Mouse (Mus musculus): ENCODE measurements around the gene Ddx24. TPM values are rescaled to one million over a fixed set of nuclear protein-coding genes. Genes with fewer than 3 reads are reported as not detected.

The Ddx24 gene
- total RNA-seq, 4 experiments from 2014 or later = 253 to 278 (median 258) TPM

- no peak for DNase-seq (ENCODE audit: low spot score in 2 of 2)
These were observed 35.6 kb downstream of the Ddx24 start for GRCm38 (mm10) chr12:103389982-103390381.

- DNase-seq (ENCODE audit: low spot score in 2 of 2) = no peak
These were observed 36.3 kb downstream of the Ddx24 start for GRCm38 (mm10) chr12:103389348-103389727.

GRCm38 (mm10) chr12:103388505-103389347 is 36.9 kb downstream of the Ddx24 start, which contains the start of gene Otub2:
Otub2 (plus strand) TSS chr12:103388682.
- DNase-seq (ENCODE audit: low spot score in 2 of 2) = peak; percentile 97

- DNase-seq (ENCODE audit: low spot score in 2 of 2) = no peak
These were observed 45.4 kb downstream of the Ddx24 start for GRCm38 (mm10) chr12:103380226-103380625.

GRCm38 (mm10) chr12:103376774-103377173 is 48.9 kb downstream of the Ddx24 start:
- peak in 1 of 2 experiments; percentile 77 for DNase-seq (ENCODE audit: low spot score in 2 of 2)

- DNase-seq (ENCODE audit: low spot score in 2 of 2) = peak; percentile 47 to 78
These were observed 49.5 kb downstream of the Ddx24 start for GRCm38 (mm10) chr12:103376124-103376523.

GRCm38 (mm10) chr12:103373530-103374236 is 51.9 kb downstream of the Ddx24 start:
- DNase-seq (ENCODE audit: low spot score in 2 of 2) = no peak

GRCm38 (mm10) chr12:103371711-103372110 is 53.9 kb downstream of the Ddx24 start:
- DNase-seq (ENCODE audit: low spot score in 2 of 2) = no peak

- no peak for DNase-seq (ENCODE audit: low spot score in 2 of 2)
These were observed 54.8 kb downstream of the Ddx24 start for GRCm38 (mm10) chr12:103370861-103371260.

- DNase-seq (ENCODE audit: low spot score in 2 of 2) = no peak
These were observed 56.9 kb downstream of the Ddx24 start for GRCm38 (mm10) chr12:103368777-103369176.

GRCm38 (mm10) chr12:103368326-103368669 is 57.3 kb downstream of the Ddx24 start:
- no peak for DNase-seq (ENCODE audit: low spot score in 2 of 2)

GRCm38 (mm10) chr12:103367620-103368325 is 57.9 kb downstream of the Ddx24 start:
- no peak for DNase-seq (ENCODE audit: low spot score in 2 of 2)

GRCm38 (mm10) chr12:103367171-103367570 is 58.5 kb downstream of the Ddx24 start:
- no peak for DNase-seq (ENCODE audit: low spot score in 2 of 2)

- DNase-seq (ENCODE audit: low spot score in 2 of 2) = no peak
These were observed 63.3 kb downstream of the Ddx24 start for GRCm38 (mm10) chr12:103362336-103362735.

- DNase-seq (ENCODE audit: low spot score in 2 of 2) = no peak
These were observed 63.9 kb downstream of the Ddx24 start for GRCm38 (mm10) chr12:103361539-103362307.

GRCm38 (mm10) chr12:103360812-103361211 is 64.8 kb downstream of the Ddx24 start:
- DNase-seq (ENCODE audit: low spot score in 2 of 2) = no peak

GRCm38 (mm10) chr12:103358951-103359801 is 66.5 kb downstream of the Ddx24 start:
- no peak for DNase-seq (ENCODE audit: low spot score in 2 of 2)

- no peak for DNase-seq (ENCODE audit: low spot score in 2 of 2)
These were observed 67.4 kb downstream of the Ddx24 start for GRCm38 (mm10) chr12:103358216-103358615.

All from left cerebral cortex, adult 8-10 months (tissue).